Mouse (Mus musculus): ENCODE measurements around the gene Col27a1. TPM values are rescaled to one million over a fixed set of nuclear protein-coding genes. Genes with fewer than 3 reads are reported as not detected.

Col27a1 gene
- polyA plus RNA-seq, 1 experiment, result 14.1 TPM

GRCm38 (mm10) chr4:63275251-63275650 lies 61.4 kb downstream of the Col27a1 start:
- H3K27me3 ChIP-seq (ENCODE audit: control insufficient read depth, insufficient read depth, low read length), result no peaks in the 10 kb centered on the region
- no peaks in the 10 kb centered on the region for H3K36me3 ChIP-seq (ENCODE audit: control insufficient read depth, insufficient read depth, low read length)
- DNase-seq, result no peak
- H3K4me1 ChIP-seq (replicated peaks; ENCODE audit: control insufficient read depth, insufficient read depth, low read length), result no peaks in the 10 kb centered on the region
- H3K27ac ChIP-seq (ENCODE audit: control insufficient read depth, insufficient read depth, low read length), result no peak overlapping the region
- no peak overlapping the region for H3K4me3 ChIP-seq (ENCODE audit: control insufficient read depth, insufficient read depth, low read length)
- 91% methylated on average over 8 of the region's 8 CpGs for WGBS
- TF ChIP-seq POLR2A (IDR thresholded peaks at IDR 0.05; ENCODE audit: control insufficient read depth, extremely low read depth, insufficient read depth, low read length, poor library complexity), result no peak
- no peak for TF ChIP-seq CTCF (IDR thresholded peaks at IDR 0.05; ENCODE audit: borderline replicate concordance, control insufficient read depth, extremely low read depth, insufficient read depth, low read length, poor library complexity)

DNA sequence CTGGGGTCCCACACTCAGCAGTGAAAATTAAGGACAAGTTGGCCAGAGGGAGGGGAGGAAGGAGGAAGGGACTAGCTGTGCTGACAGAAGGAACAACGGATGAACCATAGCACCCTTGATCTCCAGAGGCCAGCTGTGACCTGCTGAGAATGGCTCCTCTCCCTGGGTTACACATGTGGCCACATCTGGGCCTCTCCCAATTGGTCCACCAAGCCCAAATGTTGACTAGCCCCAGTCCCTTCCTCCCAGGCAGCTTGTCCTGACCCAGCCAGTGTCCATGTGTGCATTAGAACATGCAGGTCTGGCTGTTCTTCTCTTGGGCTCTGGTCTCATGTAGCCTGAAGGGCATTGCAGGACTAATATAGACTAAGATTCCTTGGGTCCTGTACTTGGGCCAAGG lies 62.8 kb downstream of the Col27a1 start:
- WGBS, result 90% methylated on average over 1 of the region's 1 CpGs
- Histone ChIP-seq H3K4me3 (ENCODE audit: control insufficient read depth, insufficient read depth, low read length) (no peak overlapping the region), H3K36me3 (ENCODE audit: control insufficient read depth, insufficient read depth, low read length) (no peaks in the 10 kb centered on the region), H3K4me1 (replicated peaks; ENCODE audit: control insufficient read depth, insufficient read depth, low read length) (peaks cover 8% of the 10 kb centered on the region), H3K27me3 (ENCODE audit: control insufficient read depth, insufficient read depth, low read length) (no peaks in the 10 kb centered on the region), H3K27ac (ENCODE audit: control insufficient read depth, insufficient read depth, low read length) (no peak overlapping the region)
- TF ChIP-seq POLR2A (IDR thresholded peaks at IDR 0.05; ENCODE audit: control insufficient read depth, extremely low read depth, insufficient read depth, low read length, poor library complexity) (no peak), CTCF (IDR thresholded peaks at IDR 0.05; ENCODE audit: borderline replicate concordance, control insufficient read depth, extremely low read depth, insufficient read depth, low read length, poor library complexity) (no peak)
- no peak for DNase-seq

DNA sequence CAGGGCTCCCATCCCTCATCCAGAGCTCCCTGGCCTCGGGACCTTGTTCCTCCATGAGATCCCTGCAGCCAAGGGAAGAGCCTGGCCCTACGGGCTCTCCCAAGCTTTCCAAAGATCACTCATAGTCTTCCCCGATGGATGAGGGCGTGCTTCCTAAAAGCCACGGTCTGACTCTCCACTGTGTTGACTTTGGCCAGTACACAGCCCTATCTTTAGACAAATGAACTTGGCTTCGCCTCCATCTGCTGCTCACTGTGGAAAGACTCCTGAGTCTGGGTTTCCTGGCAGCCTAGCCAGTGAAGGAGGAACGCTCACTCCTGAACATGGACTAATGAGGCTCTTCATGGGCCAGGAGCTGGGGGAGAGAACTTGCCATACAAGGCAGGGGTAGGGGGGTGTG lies 65.0 kb downstream of the Col27a1 start:
- Histone ChIP-seq H3K36me3 (ENCODE audit: control insufficient read depth, insufficient read depth, low read length) (no peaks in the 10 kb centered on the region), H3K27me3 (ENCODE audit: control insufficient read depth, insufficient read depth, low read length) (no peaks in the 10 kb centered on the region), H3K27ac (ENCODE audit: control insufficient read depth, insufficient read depth, low read length) (no peak overlapping the region), H3K4me1 (replicated peaks; ENCODE audit: control insufficient read depth, insufficient read depth, low read length) (peaks cover 18% of the 10 kb centered on the region), H3K4me3 (ENCODE audit: control insufficient read depth, insufficient read depth, low read length) (no peak overlapping the region)
- no peak for TF ChIP-seq CTCF (IDR thresholded peaks at IDR 0.05; ENCODE audit: borderline replicate concordance, control insufficient read depth, extremely low read depth, insufficient read depth, low read length, poor library complexity)
- no peak for TF ChIP-seq POLR2A (IDR thresholded peaks at IDR 0.05; ENCODE audit: control insufficient read depth, extremely low read depth, insufficient read depth, low read length, poor library complexity)
- WGBS, result 93% methylated on average over 7 of the region's 7 CpGs
- no peak for DNase-seq

DNA sequence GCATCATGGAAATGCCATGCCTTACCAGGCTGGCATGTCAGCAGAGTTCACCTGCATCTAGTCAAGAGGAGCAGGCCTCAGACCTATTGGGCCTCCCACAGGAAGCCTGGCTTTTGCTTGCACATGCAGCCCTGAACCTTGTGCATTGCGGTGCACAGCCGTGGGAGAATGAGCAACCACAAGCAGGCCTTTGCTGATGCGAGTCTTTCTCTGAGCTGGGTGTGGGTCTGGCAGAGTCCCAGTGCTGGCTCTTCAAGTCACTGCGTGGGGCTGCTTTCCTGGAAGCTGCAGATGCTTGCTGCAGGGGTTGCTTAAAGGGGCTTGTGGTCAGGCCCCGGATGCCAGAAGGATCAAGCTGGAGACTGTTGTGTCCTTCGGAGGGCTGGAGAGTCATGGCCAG lies 67.9 kb downstream of the Col27a1 start:
- Histone ChIP-seq H3K4me1 (replicated peaks; ENCODE audit: control insufficient read depth, insufficient read depth, low read length) (peaks cover 18% of the 10 kb centered on the region), H3K4me3 (ENCODE audit: control insufficient read depth, insufficient read depth, low read length) (no peak overlapping the region), H3K36me3 (ENCODE audit: control insufficient read depth, insufficient read depth, low read length) (no peaks in the 10 kb centered on the region), H3K27me3 (ENCODE audit: control insufficient read depth, insufficient read depth, low read length) (no peaks in the 10 kb centered on the region), H3K27ac (ENCODE audit: control insufficient read depth, insufficient read depth, low read length) (no peak overlapping the region)
- 3% methylated on average over 6 of the region's 6 CpGs for WGBS
- DNase-seq, result peak; percentile 22
- TF ChIP-seq CTCF (IDR thresholded peaks at IDR 0.05; ENCODE audit: borderline replicate concordance, control insufficient read depth, extremely low read depth, insufficient read depth, low read length, poor library complexity), result no peak
- TF ChIP-seq POLR2A (IDR thresholded peaks at IDR 0.05; ENCODE audit: control insufficient read depth, extremely low read depth, insufficient read depth, low read length, poor library complexity), result no peak

DNA sequence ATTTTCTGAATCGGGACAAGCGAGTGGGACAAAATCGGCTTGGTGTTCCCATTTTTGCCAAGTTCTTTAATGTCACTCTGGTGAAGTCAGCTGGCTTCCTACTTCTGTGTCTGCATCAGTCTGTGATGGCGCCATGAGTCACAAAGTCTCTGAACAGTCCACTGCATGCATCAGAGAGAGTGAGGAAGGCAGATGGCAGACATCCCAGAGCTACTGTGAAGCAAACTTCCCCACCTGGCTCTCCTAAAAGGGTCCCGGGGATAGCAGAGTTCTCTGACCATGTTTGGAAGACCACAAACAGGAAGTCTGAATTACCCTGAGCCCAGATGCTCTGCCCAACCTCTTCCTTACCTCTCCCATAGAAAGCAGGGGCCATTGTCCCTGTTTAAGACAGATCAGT lies 69.5 kb downstream of the Col27a1 start:
- no peak for TF ChIP-seq POLR2A (IDR thresholded peaks at IDR 0.05; ENCODE audit: control insufficient read depth, extremely low read depth, insufficient read depth, low read length, poor library complexity)
- no peak for TF ChIP-seq CTCF (IDR thresholded peaks at IDR 0.05; ENCODE audit: borderline replicate concordance, control insufficient read depth, extremely low read depth, insufficient read depth, low read length, poor library complexity)
- Histone ChIP-seq H3K27ac (ENCODE audit: control insufficient read depth, insufficient read depth, low read length) (no peak overlapping the region), H3K27me3 (ENCODE audit: control insufficient read depth, insufficient read depth, low read length) (no peaks in the 10 kb centered on the region), H3K4me3 (ENCODE audit: control insufficient read depth, insufficient read depth, low read length) (no peak overlapping the region), H3K4me1 (replicated peaks; ENCODE audit: control insufficient read depth, insufficient read depth, low read length) (peaks cover 18% of the 10 kb centered on the region), H3K36me3 (ENCODE audit: control insufficient read depth, insufficient read depth, low read length) (no peaks in the 10 kb centered on the region)
- DNase-seq, result no peak
- WGBS, result 45% methylated on average over 5 of the region's 5 CpGs

DNA sequence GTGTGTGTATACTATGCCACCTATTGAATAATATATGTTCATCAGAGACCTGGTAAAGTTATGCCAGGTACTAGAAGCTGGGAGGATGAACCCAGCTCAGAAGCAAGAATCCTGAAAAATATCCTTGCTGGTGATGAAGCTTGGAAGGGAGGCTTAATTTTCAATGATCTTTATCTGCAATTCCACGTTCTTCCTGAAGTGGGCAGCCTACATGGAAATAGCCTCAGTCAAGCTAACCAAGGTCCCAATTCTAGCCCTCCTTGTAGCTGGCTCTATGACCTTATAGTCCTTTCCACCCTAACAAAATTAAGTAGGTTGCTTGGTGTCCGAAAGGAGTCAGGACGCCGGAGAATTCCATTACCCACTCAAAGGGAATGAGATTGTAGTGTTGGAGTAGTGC lies 72.2 kb downstream of the Col27a1 start:
- no peak for TF ChIP-seq CTCF (IDR thresholded peaks at IDR 0.05; ENCODE audit: borderline replicate concordance, control insufficient read depth, extremely low read depth, insufficient read depth, low read length, poor library complexity)
- no peak for TF ChIP-seq POLR2A (IDR thresholded peaks at IDR 0.05; ENCODE audit: control insufficient read depth, extremely low read depth, insufficient read depth, low read length, poor library complexity)
- Histone ChIP-seq H3K4me1 (replicated peaks; ENCODE audit: control insufficient read depth, insufficient read depth, low read length) (peaks cover 16% of the 10 kb centered on the region), H3K36me3 (ENCODE audit: control insufficient read depth, insufficient read depth, low read length) (no peaks in the 10 kb centered on the region), H3K27ac (ENCODE audit: control insufficient read depth, insufficient read depth, low read length) (no peak overlapping the region), H3K27me3 (ENCODE audit: control insufficient read depth, insufficient read depth, low read length) (no peaks in the 10 kb centered on the region), H3K4me3 (ENCODE audit: control insufficient read depth, insufficient read depth, low read length) (no peak overlapping the region)
- WGBS, result 98% methylated on average over 4 of the region's 4 CpGs
- no peak for DNase-seq

GRCm38 (mm10) chr4:63288497-63288896 lies 74.7 kb downstream of the Col27a1 start:
- TF ChIP-seq CTCF (IDR thresholded peaks at IDR 0.05; ENCODE audit: borderline replicate concordance, control insufficient read depth, extremely low read depth, insufficient read depth, low read length, poor library complexity) (no peak), POLR2A (IDR thresholded peaks at IDR 0.05; ENCODE audit: control insufficient read depth, extremely low read depth, insufficient read depth, low read length, poor library complexity) (no peak)
- Histone ChIP-seq H3K36me3 (ENCODE audit: control insufficient read depth, insufficient read depth, low read length) (no peaks in the 10 kb centered on the region), H3K27ac (ENCODE audit: control insufficient read depth, insufficient read depth, low read length) (no peak overlapping the region), H3K4me1 (replicated peaks; ENCODE audit: control insufficient read depth, insufficient read depth, low read length) (0 out of 2 replicates have a peak, but pooled peaks cover 2% of the 10 kb centered on the region), H3K4me3 (ENCODE audit: control insufficient read depth, insufficient read depth, low read length) (no peak overlapping the region), H3K27me3 (ENCODE audit: control insufficient read depth, insufficient read depth, low read length) (no peaks in the 10 kb centered on the region)
- WGBS, result 74% methylated on average over 5 of the region's 5 CpGs
- DNase-seq, result no peak
